Mouse (Mus musculus) thymus, adult 18-20 months (tissue): ENCODE data around the gene Pdzrn4.

Experiments used
- DNase-seq, 2 experiments: peaks; one replicate each; pipeline ENCODE4 v3.0.0; 2022; ENCODE audit warnings: mixed read lengths in 2 of 2

Pdzrn4 gene

DNA sequence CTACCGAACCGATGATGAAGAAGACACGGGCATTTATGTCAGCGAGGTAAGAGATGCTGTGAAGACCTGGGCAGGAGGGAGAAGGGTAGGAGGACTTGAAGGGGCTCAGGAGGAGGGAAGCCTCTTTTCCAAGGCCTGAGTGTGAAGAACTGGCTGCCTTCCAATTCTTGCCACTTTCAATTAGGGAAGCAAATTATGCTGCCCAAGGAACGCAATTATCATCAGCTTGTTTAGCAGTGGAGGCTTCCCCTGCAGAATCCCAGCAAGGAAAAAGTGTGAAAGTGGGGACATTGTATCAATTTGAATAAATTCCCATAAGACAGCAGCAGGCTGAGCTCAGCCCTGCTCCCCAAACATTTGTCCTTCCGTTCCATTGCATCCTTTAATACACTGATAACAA, 346.9 kb downstream of the Pdzrn4 start:
- DNase-seq, result no peak

DNA sequence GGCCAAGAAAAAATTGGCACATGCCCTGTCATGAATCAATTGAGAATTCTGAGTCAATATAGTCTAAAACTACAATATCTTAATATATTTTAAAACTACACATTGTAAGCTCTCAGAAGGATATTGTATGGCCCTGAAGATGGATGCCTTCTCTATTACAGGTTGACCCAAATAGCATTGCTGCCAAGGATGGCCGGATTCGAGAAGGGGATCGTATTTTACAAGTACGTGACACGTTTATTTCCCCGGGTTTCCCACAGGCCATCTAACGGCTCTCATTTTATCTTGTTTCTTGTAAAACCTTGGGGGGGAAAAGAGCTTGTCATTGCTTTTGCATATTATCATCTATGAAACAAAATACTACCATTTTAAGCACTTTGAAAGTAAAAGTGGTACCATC, 349.4 kb downstream of the Pdzrn4 start:
- DNase-seq, result no peak

DNA sequence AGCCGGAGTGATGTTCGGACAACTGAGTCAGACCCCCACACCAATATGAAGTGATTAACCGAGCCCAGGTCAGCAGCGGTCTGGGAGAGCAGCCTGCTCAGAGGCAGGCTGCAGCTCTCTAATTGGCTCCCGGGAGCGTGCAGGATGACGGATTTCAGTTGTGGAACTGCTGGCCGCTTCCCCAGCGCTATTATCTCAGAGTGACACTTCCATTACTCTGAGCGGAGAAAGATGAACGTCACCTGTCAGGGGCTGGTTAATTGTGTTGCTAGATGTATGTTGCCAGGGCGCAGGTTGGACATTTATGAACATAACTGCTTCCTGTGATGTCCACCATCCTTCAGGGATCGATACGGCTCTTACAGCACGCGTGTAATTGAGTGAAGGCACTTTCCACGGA, 355.5 kb downstream of the Pdzrn4 start:
- DNase-seq, result no peak

DNA sequence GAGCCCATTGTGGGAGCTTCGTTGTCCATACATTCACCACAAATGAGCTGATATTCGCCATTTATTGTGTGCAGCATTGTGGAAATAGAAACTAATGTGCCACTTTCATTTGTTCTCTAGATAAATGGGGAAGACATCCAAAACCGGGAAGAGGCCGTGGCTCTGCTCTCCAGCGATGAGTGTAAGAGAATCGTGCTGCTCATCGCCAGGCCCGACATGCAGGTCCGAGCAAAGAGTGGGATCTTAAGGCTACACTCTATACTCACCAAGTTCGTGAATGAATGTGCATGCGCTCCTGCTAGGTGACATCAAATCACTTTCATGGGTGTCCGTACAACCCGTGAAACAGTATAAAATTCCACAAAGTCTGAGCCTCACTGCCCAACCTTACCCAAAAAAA, 355.9 kb downstream of the Pdzrn4 start:
- no peak for DNase-seq

DNA sequence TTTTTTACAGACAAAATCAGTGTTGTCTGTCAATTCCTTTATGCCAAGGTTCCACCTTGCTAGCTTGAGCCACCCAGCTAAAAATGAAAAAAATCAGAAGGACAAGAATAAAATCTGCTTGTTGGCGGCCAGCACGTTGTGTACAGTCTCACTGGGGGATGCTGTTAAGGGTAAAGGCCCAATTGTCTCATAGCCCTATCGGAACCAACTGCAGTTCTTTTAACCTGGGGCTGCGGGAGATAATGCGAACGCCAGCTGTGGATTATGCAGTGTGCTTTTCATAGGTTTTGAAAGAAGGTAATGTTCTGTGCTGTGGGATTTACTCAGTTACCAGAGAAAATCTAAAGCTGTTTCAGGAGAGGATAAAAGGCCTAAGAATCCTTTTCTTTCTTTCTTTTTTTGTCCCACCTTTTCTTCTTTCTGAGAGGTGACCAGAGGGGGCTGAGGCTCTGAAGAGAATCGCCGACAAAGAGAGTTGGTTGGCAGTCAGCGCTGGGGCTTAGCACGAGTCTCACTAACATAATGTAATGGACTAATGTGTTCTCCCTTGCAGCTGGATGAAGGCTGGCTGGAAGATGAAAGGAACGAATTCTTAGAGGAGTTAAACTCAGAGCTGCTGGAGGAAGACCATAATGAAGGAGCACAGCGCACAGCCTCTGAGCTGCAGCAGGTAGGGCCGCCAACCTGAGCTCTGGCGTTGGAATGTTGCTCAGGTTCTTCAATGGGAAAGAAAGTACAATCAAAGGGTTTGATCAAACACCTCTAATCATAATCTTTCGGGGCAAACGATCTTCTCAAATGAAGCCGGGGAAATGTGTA, 360.6 kb downstream of the Pdzrn4 start:
- DNase-seq, result no peak

DNA sequence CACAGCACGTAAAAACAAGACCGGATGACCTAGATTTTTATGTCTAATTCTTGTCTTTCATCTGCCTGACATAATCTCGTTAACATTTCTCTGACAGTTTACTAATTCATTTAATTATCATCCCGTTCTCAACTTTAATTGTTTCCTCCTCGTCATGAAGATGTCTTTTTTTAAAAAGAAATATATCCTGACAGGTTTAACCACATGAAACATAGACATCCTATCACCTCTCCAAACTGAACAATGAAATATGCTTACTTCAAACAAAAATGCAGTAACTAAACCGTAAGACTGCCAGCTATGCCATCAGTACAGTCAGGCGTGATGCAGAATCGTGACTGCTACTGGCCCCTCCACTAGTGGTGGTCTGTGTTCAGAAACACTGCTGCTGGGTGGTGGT, 362.3 kb downstream of the Pdzrn4 start:
- no peak for DNase-seq

DNA sequence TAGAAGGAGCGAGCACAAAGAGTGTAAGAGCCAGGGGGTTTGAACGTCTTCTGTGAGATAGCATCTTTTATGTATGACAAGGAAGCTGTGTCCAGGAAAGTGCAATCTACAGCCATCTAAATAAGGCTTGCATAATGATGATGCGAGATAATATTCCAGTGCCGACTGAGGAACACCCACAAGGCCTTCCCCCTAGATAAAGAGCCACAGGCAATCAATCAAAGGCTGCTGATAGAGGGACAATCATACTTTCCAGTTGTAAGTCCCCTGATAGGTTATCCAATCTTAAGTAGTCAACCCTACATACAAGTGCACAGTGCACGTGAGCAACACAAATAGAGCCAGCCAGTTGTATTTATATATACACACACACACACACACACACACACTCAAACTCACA, 366.6 kb downstream of the Pdzrn4 start:
- DNase-seq, result no peak

DNA sequence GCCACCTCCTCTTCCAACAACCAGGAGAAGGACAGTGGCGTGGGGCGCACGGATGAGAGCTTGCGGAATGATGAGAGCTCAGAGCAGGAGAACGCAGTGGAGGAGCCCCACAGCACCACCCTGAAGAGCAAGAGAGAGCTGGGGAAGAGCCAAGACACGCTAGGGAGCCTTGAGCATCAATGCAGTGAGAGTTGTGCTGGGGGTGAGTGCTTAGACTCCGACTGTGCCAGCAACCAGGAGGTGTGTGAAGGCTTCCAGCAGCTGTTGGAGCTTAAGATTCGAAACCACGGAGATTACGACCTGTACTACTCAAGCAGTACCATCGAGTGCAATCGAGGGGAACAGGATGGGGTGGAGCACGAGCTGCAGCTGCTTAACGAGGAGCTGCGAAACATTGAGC, 372.9 kb downstream of the Pdzrn4 start:
- no peak for DNase-seq

DNA sequence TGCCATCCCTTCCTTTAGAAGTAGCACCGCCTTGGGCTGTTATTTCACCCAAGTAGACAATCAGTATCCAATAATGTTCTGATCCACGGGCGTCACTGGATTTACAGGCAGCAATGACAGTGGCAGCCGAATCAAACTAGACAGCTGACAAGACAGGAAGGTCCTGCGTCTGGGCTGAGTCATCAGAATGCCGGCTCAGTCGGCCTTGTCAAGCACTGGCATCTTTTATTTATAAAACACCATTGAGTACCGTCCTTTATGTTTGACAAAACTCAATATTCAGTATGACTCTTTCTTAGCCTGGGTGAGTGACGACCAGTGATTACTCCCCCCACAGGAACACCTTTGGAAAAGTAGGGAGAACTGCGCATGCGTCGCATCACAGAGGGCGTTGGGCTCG, 391.4 kb downstream of the Pdzrn4 start:
- no peak for DNase-seq

DNA sequence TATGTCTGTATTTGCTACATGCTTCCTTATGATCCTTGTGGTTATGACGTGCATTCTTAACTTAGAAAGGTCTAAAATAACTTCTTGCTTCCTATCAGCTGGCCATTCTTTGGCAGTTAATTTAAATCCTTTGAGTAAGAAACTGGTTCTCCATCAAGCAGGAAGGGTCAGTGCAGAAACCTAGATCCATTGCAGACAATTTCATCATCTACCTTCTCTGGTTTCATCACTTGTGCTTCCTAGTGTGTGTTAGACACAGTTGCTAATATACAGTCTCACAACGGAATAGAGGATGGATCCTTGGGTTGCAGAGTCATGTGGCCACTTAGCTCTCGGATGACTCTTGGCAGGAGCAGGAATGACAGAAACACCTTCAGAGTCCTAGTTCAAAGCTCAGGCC, 397.6 kb downstream of the Pdzrn4 start:
- DNase-seq, result no peak

DNA sequence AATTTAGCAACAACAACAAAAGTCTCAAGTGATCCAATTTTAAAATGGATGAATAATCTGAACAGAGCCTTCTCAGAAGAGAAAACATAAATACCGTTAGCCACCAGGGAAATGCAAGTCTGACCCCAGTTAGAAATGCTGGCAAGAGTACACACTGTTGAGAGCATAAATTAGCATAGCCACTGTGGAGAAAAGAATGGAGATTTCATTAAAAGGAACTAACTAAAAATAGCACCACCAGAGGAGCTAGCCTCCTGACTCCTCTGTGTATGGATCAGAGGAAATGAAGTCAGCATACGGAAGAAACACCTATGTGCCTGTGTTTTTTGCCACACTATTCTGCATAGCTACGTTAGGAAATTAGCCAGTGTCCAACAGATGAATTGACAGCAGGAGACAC, 409.3 kb downstream of the Pdzrn4 start:
- no peak for DNase-seq

DNA sequence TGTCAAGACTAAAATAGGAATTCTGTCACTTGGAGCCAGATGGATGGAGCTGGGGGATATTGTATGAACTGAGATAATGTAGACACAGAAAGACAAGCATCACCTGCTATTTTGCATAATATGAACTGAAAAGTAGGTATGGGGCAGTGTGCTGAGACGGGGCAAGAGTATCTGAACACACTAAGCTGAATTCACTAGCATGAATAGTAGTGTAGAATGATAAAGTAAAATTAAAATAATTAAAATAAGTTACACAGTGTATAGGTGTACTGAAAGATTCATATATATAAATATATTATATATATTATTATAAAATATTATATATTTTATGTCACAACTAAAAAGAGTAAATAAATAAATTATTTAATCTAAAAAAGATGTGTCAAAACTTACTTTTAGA, 409.7 kb downstream of the Pdzrn4 start:
- no peak for DNase-seq
